Mouse (Mus musculus): ENCODE data around the gene Zc3h12d. TPM values are rescaled to one million over a fixed set of nuclear protein-coding genes. Genes with fewer than 3 reads are reported as not detected.

Gene Zc3h12d
- under 1 TPM; 0.13 to 0.33 TPM for total RNA-seq (2021)
- long read RNA-seq, experiment 1 = 0 reads
- long read RNA-seq, experiment 2 = 0 reads

DNA sequence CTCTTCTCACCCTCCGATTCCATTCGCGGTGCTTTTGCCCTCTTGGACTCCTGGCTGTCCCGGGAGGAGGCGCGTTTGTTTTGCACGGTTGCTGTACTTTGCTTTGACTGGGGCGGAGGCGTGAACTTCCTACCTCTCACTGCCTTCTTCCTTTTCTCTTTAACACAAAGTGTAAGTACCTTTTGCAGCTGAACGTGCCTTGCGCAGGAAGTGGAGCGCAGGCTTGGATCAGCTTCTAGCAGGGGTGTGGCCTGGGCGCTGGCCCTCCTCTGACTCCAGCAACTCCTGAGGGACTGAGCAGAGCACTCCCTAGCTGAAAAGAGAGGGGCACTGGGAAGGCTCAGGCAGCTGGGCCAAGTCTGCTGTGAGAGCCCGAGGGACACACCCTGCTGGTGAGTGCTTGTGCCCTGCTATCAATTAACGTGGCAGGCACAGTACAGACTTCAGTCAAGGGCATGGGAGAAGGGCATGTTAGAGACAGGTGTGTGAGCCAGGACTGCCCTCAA lies at the start of gene Zc3h12d:
Gene Zc3h12d (plus strand): TSS at position 300 of the 506 bp plus-strand sequence.
- peak; percentile 27 to 47 for DNase-seq

- DNase-seq = no peak
Measured at GRCm38 (mm10) chr10:7787319-7787718, 45.0 kb upstream of the Zc3h12d start.

DNA sequence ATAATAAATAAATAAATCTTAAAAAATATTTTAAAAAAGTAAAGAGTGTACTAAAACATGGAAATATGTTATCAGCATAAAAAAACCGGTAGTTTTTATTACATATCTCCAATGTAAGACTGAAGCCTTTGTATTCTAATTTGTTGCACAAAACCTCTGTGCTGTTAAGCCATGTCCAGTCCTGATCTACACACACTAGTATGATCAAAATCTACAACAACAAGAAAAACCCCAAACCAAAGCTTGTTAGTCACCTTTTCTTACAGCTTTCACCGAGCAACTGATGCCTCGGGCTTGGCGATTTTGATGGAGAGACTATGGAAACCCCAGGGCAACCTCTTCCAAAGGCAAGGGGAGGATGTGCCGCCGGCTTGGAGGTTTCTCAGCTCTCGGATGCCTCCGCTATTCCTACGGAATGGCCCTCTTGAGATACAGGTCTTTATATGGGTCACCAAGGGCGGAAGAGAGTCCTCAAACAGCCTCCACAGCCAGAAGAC lies 40.0 kb upstream of the Zc3h12d start:
- no peak for DNase-seq

DNA sequence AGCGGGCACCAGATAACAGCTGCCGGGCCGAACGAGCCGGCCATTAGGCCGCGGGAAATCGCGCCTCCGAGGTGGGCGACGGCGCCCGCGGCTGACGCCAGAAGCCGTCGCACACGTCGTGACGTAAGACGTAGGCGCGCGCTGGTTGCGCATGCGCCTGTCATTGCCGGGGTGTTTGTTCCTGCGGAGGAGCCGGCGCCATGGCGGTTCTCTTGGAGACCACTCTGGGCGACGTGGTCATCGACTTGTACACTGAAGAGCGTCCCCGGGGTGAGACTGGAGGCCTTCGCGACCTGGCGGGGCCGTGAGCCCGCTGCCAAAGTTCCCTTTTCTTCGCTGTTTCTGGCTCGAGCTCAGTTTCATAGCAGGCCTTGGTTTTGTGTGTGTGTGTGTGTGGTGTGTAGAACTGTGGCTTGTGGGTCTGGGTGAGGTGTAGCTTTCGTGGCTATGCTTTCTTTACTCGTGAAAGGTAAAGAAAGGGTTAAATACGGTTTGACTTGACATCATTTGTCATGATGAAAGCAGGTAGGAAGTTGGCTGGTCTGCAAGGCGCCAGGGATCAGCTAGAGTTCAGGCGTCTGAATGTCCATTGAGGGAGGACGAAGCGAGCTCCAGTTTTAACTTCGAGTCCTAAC lies 39.4 kb upstream of the Zc3h12d start, which contains the start of the genes Ginm1 and Ppil4:
Gene Ginm1 (minus strand): TSS at position 74 of the 635 bp plus-strand sequence.
Gene Ppil4 (plus strand): TSS at position 141 of the 635 bp plus-strand sequence.
- peak; percentile 90 to 92 for DNase-seq

- no peak for DNase-seq
Measured at GRCm38 (mm10) chr10:7801258-7801657, 31.0 kb upstream of the Zc3h12d start.

GRCm38 (mm10) chr10:7802519-7803140 lies 29.6 kb upstream of the Zc3h12d start:
- DNase-seq = no peak

DNA sequence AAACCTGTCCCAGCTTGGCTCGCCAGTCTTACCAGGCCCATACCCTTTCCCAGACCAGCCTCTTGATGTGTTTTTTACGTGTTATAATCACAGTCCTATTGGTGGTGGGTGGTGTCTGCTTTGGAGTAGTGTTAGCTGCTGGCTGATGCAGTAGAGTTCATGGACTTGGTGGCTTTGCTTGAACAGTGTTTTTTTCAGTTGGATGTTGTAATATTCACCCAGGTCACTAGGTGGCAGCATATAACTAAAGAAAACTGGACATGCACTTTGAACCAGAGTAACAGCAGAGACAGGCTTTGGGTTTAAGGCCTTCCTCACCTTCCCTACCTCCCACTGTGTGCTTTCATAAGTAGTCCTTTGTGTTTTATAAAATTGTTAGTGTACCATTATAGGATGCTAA lies 22.3 kb upstream of the Zc3h12d start:
- peak in 1 of 2 experiments; percentile 57 for DNase-seq

DNA sequence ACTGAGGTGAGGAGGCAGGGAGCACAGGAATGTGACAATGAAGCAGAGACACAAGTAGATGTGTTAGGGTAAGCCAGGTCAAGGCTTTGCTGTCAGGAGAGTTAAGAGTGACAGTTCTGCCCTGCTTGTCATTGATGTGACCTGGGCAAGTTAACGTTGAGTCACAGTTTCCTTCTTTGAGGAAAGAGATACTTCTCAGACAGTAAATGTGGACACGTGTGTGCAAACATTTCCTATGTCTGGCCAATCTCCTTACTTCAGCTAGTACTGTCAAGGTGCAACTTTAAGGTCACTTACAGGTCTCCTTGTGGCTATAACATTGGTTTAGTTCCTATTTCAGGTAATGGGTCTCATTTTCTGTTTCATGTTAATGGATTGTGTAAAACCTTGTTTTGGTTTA lies 15.8 kb upstream of the Zc3h12d start:
- DNase-seq = no peak

- no peak for DNase-seq
Measured at GRCm38 (mm10) chr10:7818676-7819075, 13.6 kb upstream of the Zc3h12d start.

GRCm38 (mm10) chr10:7819156-7819555 lies 13.1 kb upstream of the Zc3h12d start:
- no peak for DNase-seq

DNA sequence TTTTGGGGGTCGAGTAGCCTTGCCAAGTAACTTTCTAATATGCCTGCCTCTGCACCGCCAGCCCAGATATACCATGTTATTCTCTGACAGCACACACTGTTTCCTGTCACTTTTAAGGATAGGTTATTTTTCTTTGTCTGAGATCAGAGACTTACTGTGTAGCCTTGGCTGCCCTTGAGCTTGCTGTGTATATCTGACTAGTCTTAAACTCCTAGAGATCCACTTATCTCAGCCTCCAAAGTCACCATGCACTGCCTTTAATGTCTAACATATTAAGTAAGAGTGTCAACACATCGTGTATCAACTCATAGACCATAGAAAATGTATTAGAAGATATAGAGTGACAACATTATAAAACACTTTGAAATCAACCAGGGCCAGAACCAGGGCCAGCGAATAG lies 12.7 kb upstream of the Zc3h12d start:
- no peak for DNase-seq

- DNase-seq = no peak
Measured at GRCm38 (mm10) chr10:7820171-7820570, 12.1 kb upstream of the Zc3h12d start.

- DNase-seq = no peak
Measured at GRCm38 (mm10) chr10:7821981-7822380, 10.3 kb upstream of the Zc3h12d start.

- DNase-seq = no peak
Measured at GRCm38 (mm10) chr10:7824663-7825280, 7.5 kb upstream of the Zc3h12d start.

GRCm38 (mm10) chr10:7825281-7825665 lies 7.0 kb upstream of the Zc3h12d start:
- no peak for DNase-seq

- no peak for DNase-seq
Measured at GRCm38 (mm10) chr10:7826106-7826505, 6.2 kb upstream of the Zc3h12d start.

DNA sequence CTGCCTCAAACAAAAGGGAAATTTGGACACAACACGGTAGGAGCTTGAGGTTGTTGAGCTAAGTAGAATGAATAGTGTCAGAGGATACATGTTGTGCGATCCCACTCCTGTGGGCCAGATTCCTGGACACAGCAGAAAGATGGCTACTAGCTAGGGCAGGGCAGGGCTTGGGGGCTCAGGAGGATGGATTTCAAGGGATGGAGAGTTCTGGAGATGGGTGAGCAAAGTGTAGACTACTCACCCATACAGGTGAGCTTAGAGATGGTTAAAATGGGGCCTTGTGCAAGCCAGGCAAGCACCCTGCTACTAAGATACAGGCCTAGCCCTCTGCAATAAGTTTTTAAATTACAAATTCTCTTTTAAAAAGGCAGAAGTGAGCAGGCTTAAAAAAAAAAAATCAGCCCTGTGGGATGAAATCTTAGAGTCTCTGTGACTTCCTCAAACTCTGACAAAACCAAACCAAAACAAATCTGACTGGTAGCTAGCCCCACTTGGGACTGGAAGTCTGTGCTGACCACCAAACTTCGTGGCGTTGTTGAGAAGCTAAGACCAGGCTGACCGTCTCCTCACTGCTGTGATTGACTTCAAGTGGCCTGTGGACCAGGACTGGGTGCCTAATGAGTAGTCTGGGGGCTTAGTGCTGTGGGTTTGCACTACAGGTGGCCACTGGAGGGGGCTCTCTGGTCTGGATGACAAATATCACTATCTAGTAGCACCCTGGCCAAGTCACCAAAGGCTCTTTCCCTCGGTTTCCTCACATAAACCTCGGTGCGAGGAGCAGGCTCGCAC lies 1.3 kb downstream of the Zc3h12d start:
- DNase-seq = no peak

GRCm38 (mm10) chr10:7834671-7835225 lies 2.5 kb downstream of the Zc3h12d start:
- no peak for DNase-seq

- no peak for DNase-seq
Measured at GRCm38 (mm10) chr10:7836902-7837301, 4.6 kb downstream of the Zc3h12d start.

DNA sequence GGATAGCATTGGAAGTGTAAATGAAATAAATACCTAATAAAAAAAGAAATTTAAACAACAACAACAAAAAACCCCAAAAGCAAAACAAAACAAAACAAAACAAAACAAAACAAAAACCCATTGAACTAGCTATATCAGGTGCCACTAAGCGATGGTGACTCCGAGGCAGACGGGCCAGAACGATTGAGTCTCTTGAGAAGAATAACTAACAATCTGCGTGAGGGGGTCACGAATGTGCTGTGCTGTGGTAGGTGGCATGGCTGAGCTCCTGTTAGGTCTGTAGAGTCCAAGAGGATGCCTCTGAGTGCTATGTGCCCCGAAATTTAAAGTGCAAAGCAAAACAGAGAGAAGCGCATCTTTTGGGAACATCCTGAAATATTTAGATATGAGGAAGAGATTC lies 5.2 kb downstream of the Zc3h12d start:
- DNase-seq = no peak

DNA sequence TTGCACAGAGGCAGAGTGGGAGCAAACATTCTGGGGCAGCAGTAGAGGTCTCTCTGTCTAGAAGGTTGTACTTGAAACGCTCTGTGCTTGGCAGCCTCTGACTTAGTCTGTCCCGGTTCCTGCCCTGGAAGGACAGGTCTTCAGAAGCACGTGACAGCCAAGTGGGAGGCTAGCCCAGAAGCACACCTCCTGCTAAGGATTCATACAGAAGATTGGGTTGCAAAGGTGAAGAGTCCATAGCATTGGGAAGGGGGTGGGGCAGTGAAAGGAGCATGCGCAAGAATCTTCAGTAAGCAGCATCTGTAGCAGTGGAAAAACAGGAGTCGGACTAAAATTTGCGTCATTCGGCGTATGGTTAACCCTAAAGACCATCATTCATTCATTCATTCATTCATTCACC lies 5.8 kb downstream of the Zc3h12d start:
- no peak for DNase-seq
